Mouse (Mus musculus) stomach, embryonic 14.5 days (tissue): ENCODE data around the gene Kcnk13. TPM values are rescaled to one million over a fixed set of nuclear protein-coding genes. Genes with fewer than 3 reads are reported as not detected.

ENCODE experiments used
- ATAC-seq: fragments of 200-750 bp; cut with Nextera tagmentation; 2 replicates; pipeline ENCODE4 v1.8.0; 2017; ENCODE audit warnings: low read depth, moderate TSS enrichment; ENCODE audit not compliant: insufficient number of reproducible peaks, insufficient read depth, low FRiP score
- H3K27ac ChIP-seq: fragments of 300-500 bp; sonication (generic); 2 replicates; pipeline ENCODE4 v1.5.1; 2014; ENCODE audit warnings: mild to moderate bottlenecking, low read length, moderate library complexity, mixed read lengths
- H3K27me3 ChIP-seq: fragments of 300-500 bp; sonication (generic); 2 replicates; pipeline ENCODE4 v1.6.1; 2014; ENCODE audit warnings: low read length, control low read depth, mixed read lengths; ENCODE audit not compliant: control insufficient read depth, insufficient read depth
- H3K36me3 ChIP-seq: fragments of 300-500 bp; sonication (generic); 2 replicates; pipeline ENCODE4 v1.6.1; 2014; ENCODE audit warnings: mild to moderate bottlenecking, control low read depth, low read length, moderate library complexity, mixed read lengths; ENCODE audit not compliant: control insufficient read depth, insufficient read depth
- H3K4me1 ChIP-seq: fragments of 300-500 bp; sonication (generic); 2 replicates; pipeline ENCODE4 v1.6.1; 2014; ENCODE audit warnings: low read length, control low read depth, mixed read lengths; ENCODE audit not compliant: control insufficient read depth, insufficient read depth
- H3K4me2 ChIP-seq: fragments of 300-500 bp; sonication (generic); replicated peaks from 2 replicates; pipeline ENCODE4 v1.6.1; 2014; ENCODE audit warnings: low read depth, low read length, control low read depth
- H3K4me3 ChIP-seq: fragments of 300-500 bp; sonication (generic); 2 replicates; pipeline ENCODE4 v1.5.1; 2014; ENCODE audit warnings: low read depth, low read length, control low read depth
- H3K9ac ChIP-seq: fragments of 300-500 bp; sonication (generic); replicated peaks from 2 replicates; pipeline ENCODE4 v1.6.1; 2014; ENCODE audit warnings: low read depth, mild to moderate bottlenecking, control low read depth, low read length, moderate library complexity, mixed read lengths
- H3K9me3 ChIP-seq: fragments of 300-500 bp; sonication (generic); 2 replicates; pipeline ENCODE4 v1.6.1; 2016; ENCODE audit warnings: low read depth, low read length, control low read depth; ENCODE audit not compliant: control insufficient read depth
- WGBS: fragments of 180-500 bp; shearing (Covaris S2); extraction: QIAGEN DNeasy Blood & Tissue Kit; methylation state at CpG from one replicate; pipeline ENCODE4 v1.1.7; 2014; 5-methylcytosine and 5-hydroxymethylcytosine counted together
- polyA plus RNA-seq: library from polyadenylated mRNA; unstranded; fragments of >200 nt; fragmentation: Nextera tagmentation; extraction: Ambion mirVana; gene quantifications from 2 replicates; pipeline ENCODE4 v1.2.1, GENCODE M21; 2014

Kcnk13 gene
- 0.27 and 0.42 TPM in 2 replicates for polyA plus RNA-seq

GRCm38 (mm10) chr12:99964301-99965202 lies at the start of gene Kcnk13:
Gene Kcnk13, plus strand, starts transcription at chr12:99964499.
- peaks cover 17% of the 10 kb centered on the region for H3K4me1 ChIP-seq
- H3K36me3 ChIP-seq = no peaks in the 10 kb centered on the region
- peak within 1 kb of the TSS; percentile 44 for H3K4me3 ChIP-seq
- peak; percentile 29; the same call in 1 of the 2 replicates for ATAC-seq
- no peak within 1 kb of the TSS for H3K27ac ChIP-seq
- H3K9me3 ChIP-seq = no peaks in the 10 kb centered on the region
- H3K9ac ChIP-seq = no peak within 1 kb of the TSS
- H3K4me2 ChIP-seq = peak within 1 kb of the TSS; percentile 92
- peaks cover 36% of the 10 kb centered on the region for H3K27me3 ChIP-seq
- WGBS = 1% methylated on average over 39 of the region's 39 CpGs

- Histone ChIP-seq H3K36me3 (peaks cover 16% of the 10 kb centered on the region), H3K9me3 (no peaks in the 10 kb centered on the region), H3K9ac (no peak overlapping the region), H3K27ac (no peak overlapping the region), H3K4me1 (no peaks in the 10 kb centered on the region), H3K4me3 (no peak overlapping the region), H3K27me3 (no peaks in the 10 kb centered on the region), H3K4me2 (no peak overlapping the region)
- WGBS = 89% methylated on average over 15 of the region's 15 CpGs
- ATAC-seq = no peak
Measured at GRCm38 (mm10) chr12:99917800-99918427, 46.4 kb upstream of the Kcnk13 start.

DNA sequence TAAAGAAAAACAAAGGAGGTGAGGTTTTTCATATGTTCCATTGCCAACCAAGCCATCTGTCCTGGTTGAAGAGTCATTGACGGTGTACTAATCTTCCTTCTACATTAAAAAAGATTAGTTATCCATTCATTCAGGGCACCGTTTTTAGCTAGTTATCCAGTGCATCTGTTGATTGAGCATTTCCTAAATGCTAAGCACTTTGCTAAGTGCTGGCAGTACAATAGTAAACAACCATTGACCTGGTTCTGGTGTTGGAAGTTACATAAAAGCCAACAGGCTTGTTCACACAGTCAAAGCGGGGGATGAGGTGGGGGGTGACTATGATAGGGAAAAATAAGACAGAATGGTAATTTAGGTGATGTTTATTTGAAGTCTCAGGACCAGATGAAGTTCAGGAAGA lies 44.7 kb upstream of the Kcnk13 start:
- WGBS = 84% methylated on average over 3 of the region's 3 CpGs
- Histone ChIP-seq H3K4me1 (no peaks in the 10 kb centered on the region), H3K9ac (no peak overlapping the region), H3K27ac (no peak overlapping the region), H3K4me2 (no peak overlapping the region), H3K27me3 (no peaks in the 10 kb centered on the region), H3K4me3 (no peak overlapping the region), H3K9me3 (no peaks in the 10 kb centered on the region), H3K36me3 (peaks cover 6% of the 10 kb centered on the region)
- no peak for ATAC-seq

DNA sequence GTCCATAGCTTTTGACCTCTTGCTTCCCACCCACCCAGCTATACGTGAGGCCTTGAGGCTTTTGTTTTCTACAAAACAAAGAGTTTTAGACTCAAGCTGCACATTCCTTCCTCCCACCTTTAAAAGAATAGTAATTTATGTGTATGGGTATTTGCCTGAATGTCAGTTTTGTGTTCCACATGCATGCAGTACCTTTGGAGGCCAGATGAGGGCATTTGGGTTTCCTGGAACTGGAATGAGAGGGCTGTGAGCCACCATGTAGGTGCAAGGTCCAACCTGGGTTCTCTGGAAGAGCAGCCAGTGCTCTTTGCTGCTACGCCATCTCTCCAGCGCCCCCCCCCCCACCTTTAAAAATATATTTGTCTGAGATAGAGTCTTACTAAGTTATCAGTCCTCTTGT lies 43.3 kb upstream of the Kcnk13 start:
- H3K36me3 ChIP-seq = no peaks in the 10 kb centered on the region
- H3K4me2 ChIP-seq = no peak overlapping the region
- WGBS = 83% methylated on average over 3 of the region's 3 CpGs

GRCm38 (mm10) chr12:99923131-99923606 lies 41.1 kb upstream of the Kcnk13 start:
- Histone ChIP-seq H3K36me3 (no peaks in the 10 kb centered on the region; the same call in 1 of the 2 replicates), H3K4me2 (no peak overlapping the region), H3K4me3 (no peak overlapping the region), H3K9ac (no peak overlapping the region), H3K4me1 (no peaks in the 10 kb centered on the region), H3K27ac (peak overlapping the region; percentile 15; the same call in 1 of the 2 replicates), H3K9me3 (no peaks in the 10 kb centered on the region), H3K27me3 (no peaks in the 10 kb centered on the region)
- no peak for ATAC-seq
- 62% methylated on average over 5 of the region's 5 CpGs for WGBS

More for the DNA sequence above, 43.3 kb upstream of the Kcnk13 start:
- no peaks in the 10 kb centered on the region for H3K9me3 ChIP-seq
- no peak overlapping the region for H3K4me3 ChIP-seq
- no peak for ATAC-seq
- no peaks in the 10 kb centered on the region for H3K27me3 ChIP-seq
- no peak overlapping the region for H3K27ac ChIP-seq
- H3K9ac ChIP-seq = no peak overlapping the region
- no peaks in the 10 kb centered on the region for H3K4me1 ChIP-seq

- 77% methylated on average over 5 of the region's 5 CpGs for WGBS
- no peak overlapping the region for H3K27ac ChIP-seq
- no peak overlapping the region for H3K4me3 ChIP-seq
- no peaks in the 10 kb centered on the region for H3K9me3 ChIP-seq
- H3K27me3 ChIP-seq = no peaks in the 10 kb centered on the region
- no peak for ATAC-seq
- no peak overlapping the region for H3K4me2 ChIP-seq
- no peak overlapping the region for H3K9ac ChIP-seq
- no peaks in the 10 kb centered on the region; the same call in 1 of the 2 replicates for H3K36me3 ChIP-seq
- H3K4me1 ChIP-seq = no peaks in the 10 kb centered on the region
Measured at GRCm38 (mm10) chr12:99923703-99924102, 40.6 kb upstream of the Kcnk13 start.

- no peak overlapping the region for H3K4me2 ChIP-seq
- H3K9me3 ChIP-seq = no peaks in the 10 kb centered on the region
- H3K27me3 ChIP-seq = no peaks in the 10 kb centered on the region
- no peak overlapping the region for H3K27ac ChIP-seq
- ATAC-seq = no peak
- no peaks in the 10 kb centered on the region for H3K4me1 ChIP-seq
- H3K36me3 ChIP-seq = no peaks in the 10 kb centered on the region; the same call in 1 of the 2 replicates
- H3K9ac ChIP-seq = no peak overlapping the region
- WGBS = 89% methylated on average over 7 of the region's 7 CpGs
- no peak overlapping the region for H3K4me3 ChIP-seq
Measured at GRCm38 (mm10) chr12:99928311-99928710, 36.0 kb upstream of the Kcnk13 start.

DNA sequence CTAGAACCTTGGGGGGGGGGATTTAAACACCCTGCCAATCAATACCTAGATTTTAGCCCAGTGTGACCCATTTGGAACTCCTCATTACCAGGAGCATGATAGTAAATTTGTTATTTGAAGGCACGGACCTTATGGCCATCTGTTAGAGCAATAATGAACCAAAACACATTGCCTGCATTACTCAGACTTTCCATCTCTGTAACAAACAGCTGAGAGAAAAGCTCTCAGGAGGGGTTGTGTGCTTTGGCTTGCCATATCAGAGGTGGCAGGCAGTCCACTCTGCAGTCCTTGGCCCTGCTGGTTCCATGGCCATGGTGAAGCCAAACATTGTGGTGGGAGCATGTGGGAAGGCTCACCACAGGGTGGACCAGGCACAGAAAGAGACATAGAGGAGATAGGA lies 35.1 kb upstream of the Kcnk13 start:
- H3K36me3 ChIP-seq = no peaks in the 10 kb centered on the region; the same call in 1 of the 2 replicates
- 81% methylated on average over 1 of the region's 1 CpGs for WGBS

More for the DNA sequence above, 35.1 kb upstream of the Kcnk13 start:
- Histone ChIP-seq H3K9ac (no peak overlapping the region), H3K4me3 (no peak overlapping the region), H3K4me2 (no peak overlapping the region), H3K4me1 (no peaks in the 10 kb centered on the region), H3K27ac (no peak overlapping the region), H3K27me3 (no peaks in the 10 kb centered on the region), H3K9me3 (no peaks in the 10 kb centered on the region)
- no peak for ATAC-seq
